Mouse (Mus musculus): ENCODE measurements around the gene Pkp4. TPM values are rescaled to one million over a fixed set of nuclear protein-coding genes. Genes with fewer than 3 reads are reported as not detected.

Pkp4 gene
- total RNA-seq, 2 experiments from 2014 or later = 200 to 224 TPM

DNA sequence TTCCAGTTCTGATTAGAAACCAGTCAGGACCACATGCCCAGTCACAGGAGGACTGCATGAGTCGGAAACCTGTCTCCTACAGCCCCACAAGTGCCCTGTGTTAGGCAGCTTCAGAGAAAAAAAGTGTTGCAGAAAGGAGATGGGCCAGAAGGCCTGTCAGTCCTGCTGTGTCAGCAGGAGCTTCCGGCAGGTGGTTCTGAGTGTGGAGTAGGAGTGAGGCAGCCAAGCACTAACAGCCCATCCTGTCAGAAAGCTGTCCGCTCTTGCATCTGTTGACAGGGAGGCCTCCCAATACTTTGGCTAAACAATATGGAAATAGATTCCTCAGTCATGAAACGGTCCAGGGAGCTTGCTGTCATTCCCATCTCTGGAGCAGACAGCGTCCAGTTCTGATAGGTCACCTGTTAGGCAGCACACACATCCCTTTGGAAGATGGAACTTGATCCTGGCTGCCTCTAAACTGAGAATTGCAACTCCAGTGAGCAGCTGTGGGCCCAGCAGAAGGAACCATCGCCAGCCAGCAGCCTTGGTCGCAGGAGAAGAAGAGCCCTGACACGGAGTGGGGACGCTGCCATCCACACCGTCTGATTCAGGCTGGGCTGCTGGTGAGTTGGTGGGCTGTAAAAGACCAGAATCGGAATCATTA lies 68.7 kb downstream of the Pkp4 start:
- intact Hi-C loops (cut with DNase I) = no loop called here
- Histone ChIP-seq H3K27ac (no peak overlapping the region), H3K4me3 (no peak overlapping the region)
- no peak for DNase-seq (ENCODE audit: extremely low spot score in 1 of 2, low spot score in 2 of 2)
- TF ChIP-seq CTCF (IDR thresholded peaks at IDR 0.05) = no peak

DNA sequence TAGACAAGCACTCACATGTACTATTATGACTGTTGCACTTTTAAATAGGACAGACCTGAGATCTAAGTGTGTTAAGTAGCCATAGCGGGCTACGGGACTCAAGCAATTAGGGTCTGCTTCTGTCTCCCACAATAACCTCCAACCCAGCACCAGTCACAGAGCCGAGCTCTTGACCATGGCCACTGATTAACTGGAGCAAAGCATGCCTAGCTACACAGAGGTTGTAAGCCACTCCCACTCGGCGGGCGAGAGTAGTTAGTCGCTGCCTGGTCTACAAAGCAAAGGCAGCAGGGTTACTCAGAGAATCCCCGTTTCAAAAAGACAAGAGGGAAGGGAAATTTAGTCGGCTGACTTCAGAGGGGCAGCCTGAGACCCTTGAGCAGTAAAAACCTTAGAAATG lies 70.0 kb downstream of the Pkp4 start:
- DNase-seq (ENCODE audit: extremely low spot score in 1 of 2, low spot score in 2 of 2) = no peak
- no peak for TF ChIP-seq CTCF (IDR thresholded peaks at IDR 0.05)
- Histone ChIP-seq H3K4me3 (no peak overlapping the region), H3K27ac (no peak overlapping the region)
- intact Hi-C loops (cut with DNase I) = no loop called here

GRCm38 (mm10) chr2:59231514-59231913 lies 70.9 kb downstream of the Pkp4 start:
- DNase-seq (ENCODE audit: extremely low spot score in 1 of 2, low spot score in 2 of 2) = no peak
- H3K4me3 ChIP-seq = no peak overlapping the region
- H3K27ac ChIP-seq = no peak overlapping the region
- intact Hi-C loops (cut with DNase I) = no loop called here
- TF ChIP-seq CTCF (IDR thresholded peaks at IDR 0.05) = no peak

DNA sequence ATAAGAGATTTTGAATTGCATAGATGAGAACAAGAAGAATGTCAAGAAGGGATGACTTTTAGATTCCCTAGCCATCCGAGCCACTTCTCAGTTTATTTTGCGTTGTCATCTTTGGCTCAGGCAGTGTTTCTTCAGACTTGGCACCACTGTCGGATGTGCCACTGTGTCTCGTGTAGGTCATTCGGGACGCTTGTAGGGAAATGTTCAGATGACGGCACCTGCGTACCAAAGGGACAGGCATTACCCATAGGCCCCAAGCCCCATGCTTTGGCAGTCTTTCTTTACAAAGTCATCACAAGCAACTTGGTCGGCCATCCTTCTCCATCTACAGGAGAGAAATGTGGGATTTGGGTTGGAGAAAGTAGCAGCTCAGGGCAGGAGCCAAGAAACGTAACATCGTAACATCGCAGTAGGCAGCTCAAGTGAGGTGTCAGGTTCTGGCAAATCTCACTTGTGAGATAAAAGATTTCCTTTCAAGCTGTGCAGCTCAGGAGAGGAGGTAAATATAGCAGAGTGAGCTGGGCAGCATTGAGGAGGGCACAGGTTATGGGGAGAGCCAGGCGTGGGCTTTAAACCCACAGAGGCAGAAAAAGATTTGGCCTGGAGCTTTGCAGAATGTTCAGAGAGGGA lies 72.8 kb downstream of the Pkp4 start:
- intact Hi-C loops (cut with DNase I) = no loop called here
- Histone ChIP-seq H3K27ac (no peak overlapping the region), H3K4me3 (no peak overlapping the region)
- no peak for DNase-seq (ENCODE audit: extremely low spot score in 1 of 2, low spot score in 2 of 2)
- no peak for TF ChIP-seq CTCF (IDR thresholded peaks at IDR 0.05)

DNA sequence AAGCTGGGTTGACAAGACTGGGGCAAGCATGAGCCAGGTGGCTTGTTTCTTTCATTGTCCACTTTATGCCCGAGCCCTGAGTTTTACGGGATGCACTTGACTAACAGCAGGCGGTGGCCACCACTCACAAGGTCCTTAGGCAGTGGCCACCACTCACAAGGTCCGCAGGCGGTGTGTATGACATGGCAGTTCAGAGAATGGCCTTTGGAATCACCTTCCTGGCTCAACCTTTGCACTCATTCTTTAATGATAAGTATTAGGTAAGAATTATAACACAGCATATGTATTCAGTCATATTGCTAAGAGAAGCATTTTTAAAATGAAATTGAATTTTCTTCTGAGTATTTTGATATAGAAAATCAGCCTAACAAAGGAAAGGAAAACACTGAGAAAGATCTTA lies 73.3 kb downstream of the Pkp4 start:
- no peak for DNase-seq (ENCODE audit: extremely low spot score in 1 of 2, low spot score in 2 of 2)
- TF ChIP-seq CTCF (IDR thresholded peaks at IDR 0.05) = no peak
- H3K27ac ChIP-seq = no peak overlapping the region
- H3K4me3 ChIP-seq = no peak overlapping the region
- intact Hi-C loops (cut with DNase I) = no loop called here

DNA sequence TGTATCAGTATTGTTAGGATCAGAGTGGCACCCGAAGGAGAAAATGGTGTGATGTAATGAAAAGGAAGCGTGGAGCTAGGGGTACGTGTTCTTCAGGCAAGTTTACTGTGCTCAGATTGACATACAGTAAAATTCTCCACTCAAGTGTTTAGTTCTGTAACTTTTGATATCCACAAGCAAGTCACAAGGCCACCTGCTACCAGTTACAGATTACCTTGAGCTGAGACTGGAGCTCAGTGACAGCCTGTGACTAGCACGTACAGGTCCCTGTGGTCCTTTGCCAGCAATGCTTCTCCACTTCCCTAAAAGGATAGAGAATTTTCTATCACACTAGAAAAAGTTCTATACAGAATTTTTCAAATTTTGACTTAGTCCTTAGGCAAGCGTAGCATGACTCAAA lies 73.9 kb downstream of the Pkp4 start:
- no peak overlapping the region for H3K27ac ChIP-seq
- DNase-seq (ENCODE audit: extremely low spot score in 1 of 2, low spot score in 2 of 2) = no peak
- no peak for TF ChIP-seq CTCF (IDR thresholded peaks at IDR 0.05)
- intact Hi-C loops (cut with DNase I) = no loop called here
- no peak overlapping the region for H3K4me3 ChIP-seq

DNA sequence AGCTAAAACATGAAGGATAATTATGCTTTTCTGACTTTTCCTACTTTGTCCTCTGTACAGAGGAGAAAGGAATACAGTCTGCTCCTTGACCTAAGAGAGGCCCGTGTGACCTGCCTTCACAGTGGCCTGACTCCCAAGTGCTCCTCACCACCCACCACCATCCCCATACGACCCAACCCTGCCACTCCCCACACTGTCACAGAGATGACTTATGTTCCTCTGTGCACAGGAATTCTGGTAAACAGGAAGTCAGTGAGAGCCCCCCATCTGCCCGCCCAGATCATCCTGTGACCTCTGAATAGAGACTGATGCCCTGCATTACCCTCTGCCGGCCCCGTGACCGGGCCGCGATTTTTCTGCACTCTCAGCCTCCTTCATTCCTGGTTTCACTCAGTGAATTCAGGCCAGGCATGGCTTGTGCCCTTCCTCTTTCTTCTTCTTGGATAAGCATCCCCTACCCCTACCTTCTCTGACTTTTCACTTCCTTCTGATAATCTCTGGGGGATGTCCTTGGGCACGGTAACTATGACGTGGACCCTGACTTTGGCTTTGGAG lies 79.3 kb downstream of the Pkp4 start:
- TF ChIP-seq CTCF (IDR thresholded peaks at IDR 0.05) = no peak
- Histone ChIP-seq H3K4me3 (no peak overlapping the region), H3K27ac (no peak overlapping the region)
- no peak for DNase-seq (ENCODE audit: extremely low spot score in 1 of 2, low spot score in 2 of 2)
- intact Hi-C loops (cut with DNase I) = no loop called here

GRCm38 (mm10) chr2:59242117-59242516 lies 81.5 kb downstream of the Pkp4 start:
- Histone ChIP-seq H3K4me3 (no peak overlapping the region), H3K27ac (no peak overlapping the region)
- DNase-seq (ENCODE audit: extremely low spot score in 1 of 2, low spot score in 2 of 2) = no peak
- TF ChIP-seq CTCF (IDR thresholded peaks at IDR 0.05) = no peak
- intact Hi-C loops (cut with DNase I) = no loop called here

DNA sequence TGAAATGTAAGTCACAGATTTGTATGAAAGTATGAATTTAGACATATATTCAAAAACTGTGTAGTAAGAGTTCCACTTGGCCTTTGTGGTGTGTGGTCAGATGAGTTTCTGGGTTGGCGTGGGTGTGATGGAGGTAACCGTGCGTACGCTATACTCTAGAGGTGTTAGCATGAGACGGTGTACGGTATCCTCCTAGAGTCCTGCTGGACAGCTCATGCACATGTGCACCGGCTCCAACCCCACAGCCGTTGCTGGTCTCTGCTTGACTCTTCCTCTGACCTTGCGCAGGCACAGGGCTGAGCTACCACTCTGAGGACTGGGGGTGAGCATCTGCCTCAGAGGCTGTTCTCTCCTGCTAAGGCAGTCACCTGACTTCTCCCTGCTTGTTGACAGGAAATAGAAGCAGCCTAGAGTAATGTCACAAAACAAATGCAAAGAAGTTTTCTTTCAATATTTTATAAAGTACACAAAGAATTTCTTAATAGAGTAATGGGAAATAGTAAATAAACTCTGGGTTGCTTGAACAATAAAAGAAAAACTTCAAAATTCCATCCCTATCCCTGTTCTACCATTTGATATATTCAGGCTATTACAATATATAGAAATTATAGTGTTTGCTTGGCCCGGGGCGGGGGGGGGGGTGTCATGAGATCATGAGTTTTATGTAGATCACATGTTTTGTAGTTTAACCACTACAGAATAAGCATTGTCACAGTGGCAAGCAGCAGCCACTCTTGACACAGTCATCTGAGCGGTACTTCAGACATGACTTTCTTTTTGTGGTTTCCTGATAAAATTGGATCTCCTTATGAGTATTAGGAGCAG lies 83.8 kb downstream of the Pkp4 start:
- TF ChIP-seq CTCF (IDR thresholded peaks at IDR 0.05) = no peak
- intact Hi-C loops (cut with DNase I) = no loop called here

GRCm38 (mm10) chr2:59245098-59245388 lies 84.4 kb downstream of the Pkp4 start:
- H3K4me3 ChIP-seq = no peak overlapping the region
- TF ChIP-seq CTCF (IDR thresholded peaks at IDR 0.05) = no peak
- no peak for DNase-seq (ENCODE audit: extremely low spot score in 1 of 2, low spot score in 2 of 2)
- intact Hi-C loops (cut with DNase I) = no loop called here
- H3K27ac ChIP-seq = no peak overlapping the region

More for the DNA sequence above, 83.8 kb downstream of the Pkp4 start:
- Histone ChIP-seq H3K4me3 (no peak overlapping the region), H3K27ac (no peak overlapping the region)
- no peak for DNase-seq (ENCODE audit: extremely low spot score in 1 of 2, low spot score in 2 of 2)

GRCm38 (mm10) chr2:59248806-59249205 lies 88.2 kb downstream of the Pkp4 start:
- no peak for TF ChIP-seq CTCF (IDR thresholded peaks at IDR 0.05)
- intact Hi-C loops (cut with DNase I) = no loop called here
- Histone ChIP-seq H3K4me3 (no peak overlapping the region), H3K27ac (no peak overlapping the region)
- DNase-seq (ENCODE audit: extremely low spot score in 1 of 2, low spot score in 2 of 2) = no peak

DNA sequence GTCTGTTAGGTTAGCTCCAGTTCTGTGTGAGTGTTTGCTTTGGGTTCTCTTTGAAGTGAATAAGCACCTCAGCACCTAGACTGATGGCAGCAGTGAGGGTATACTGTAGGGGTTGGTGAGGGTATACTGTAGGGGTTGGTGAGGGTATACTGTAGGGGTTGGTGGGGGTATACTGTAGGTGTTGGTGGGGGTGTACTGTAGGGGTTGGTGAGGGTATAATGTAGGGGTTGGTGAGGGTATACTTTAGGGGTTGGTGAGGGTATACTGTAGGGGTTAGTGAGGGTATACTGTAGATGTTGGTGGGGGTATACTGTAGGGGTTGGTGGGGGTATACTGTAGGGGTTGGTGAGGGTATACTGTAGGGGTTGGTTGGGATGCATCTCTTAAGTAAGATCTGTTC lies 92.2 kb downstream of the Pkp4 start:
- Histone ChIP-seq H3K27ac (no peak overlapping the region), H3K4me3 (no peak overlapping the region)
- no peak for TF ChIP-seq CTCF (IDR thresholded peaks at IDR 0.05)
- intact Hi-C loops (cut with DNase I) = no loop called here
- no peak for DNase-seq (ENCODE audit: extremely low spot score in 1 of 2, low spot score in 2 of 2)
